Mouse (Mus musculus) megakaryocyte, adult 5-6 weeks (primary cell): Measurements from ENCODE around the gene Ccdc185. TPM values are rescaled to one million over a fixed set of nuclear protein-coding genes. Genes with fewer than 3 reads are reported as not detected.

Experiments used
- ATAC-seq: 2 replicates; pipeline ENCODE4 v1.8.0; 2016; ENCODE audit warnings: mild to moderate bottlenecking, inconsistent platforms; ENCODE audit not compliant: poor library complexity, severe bottlenecking
- total RNA-seq, 2 experiments: library from RNA; stranded (forward) in 1 of 2; stranded (reverse) in 1 of 2; fragments of 153-499, 151-499 nt in 1 of 2; fragments of 221-1000, 200-1000 nt in 1 of 2; gene quantifications; 2 replicates each; pipeline versions ENCODE4 v1.2.3 to v1.2.4; 2015 to 2017

Gene Ccdc185
- total RNA-seq (2015) (not detected in 2 replicates), total RNA-seq (2017) (not detected in 2 replicates)

- ATAC-seq: no peak
Observed at GRCm38 (mm10) chr1:182749080-182749479, at the start of gene Ccdc185. Ccdc185 (minus strand) TSS chr1:182749180.

DNA sequence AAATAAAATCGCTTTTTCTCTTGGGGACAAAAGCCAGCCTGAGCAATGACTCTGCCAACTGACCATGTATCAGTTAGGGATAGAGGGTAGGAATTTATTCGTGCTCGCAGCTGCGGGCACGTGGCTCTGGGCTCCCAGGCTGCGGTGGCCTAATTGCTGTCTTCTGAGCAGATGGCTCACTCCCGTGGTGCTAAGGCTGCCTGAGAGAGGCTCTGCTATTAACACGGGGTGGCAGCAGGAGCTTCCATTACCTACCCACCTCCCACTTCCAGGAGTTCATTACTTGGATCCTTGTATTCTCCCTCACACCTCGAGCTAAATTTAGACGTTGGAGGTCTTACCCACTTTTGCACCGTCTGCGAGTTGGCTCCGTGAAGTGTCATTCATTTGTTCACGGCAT is 48.1 kb upstream of the Ccdc185 start:
- ATAC-seq: no peak

DNA sequence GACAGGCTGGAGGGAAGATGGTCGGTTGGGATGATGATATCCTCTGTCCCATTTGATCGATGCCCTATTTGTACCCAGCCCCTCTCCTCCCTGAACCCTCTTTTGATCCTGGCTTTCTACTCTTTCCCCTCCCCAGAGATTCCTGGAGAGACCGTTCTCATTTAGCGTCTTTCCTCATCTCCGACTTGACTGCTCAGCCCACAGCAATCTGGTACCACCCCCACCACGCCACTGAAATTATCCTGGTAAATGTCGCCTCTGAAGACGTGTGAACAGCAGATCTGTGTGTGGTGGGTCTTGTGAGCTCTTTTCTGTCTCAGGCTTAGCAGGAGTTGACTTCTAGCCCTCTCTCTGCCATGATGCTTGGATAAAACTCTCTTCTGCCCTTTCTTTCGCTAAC is 45.6 kb upstream of the Ccdc185 start:
- ATAC-seq: no peak

DNA sequence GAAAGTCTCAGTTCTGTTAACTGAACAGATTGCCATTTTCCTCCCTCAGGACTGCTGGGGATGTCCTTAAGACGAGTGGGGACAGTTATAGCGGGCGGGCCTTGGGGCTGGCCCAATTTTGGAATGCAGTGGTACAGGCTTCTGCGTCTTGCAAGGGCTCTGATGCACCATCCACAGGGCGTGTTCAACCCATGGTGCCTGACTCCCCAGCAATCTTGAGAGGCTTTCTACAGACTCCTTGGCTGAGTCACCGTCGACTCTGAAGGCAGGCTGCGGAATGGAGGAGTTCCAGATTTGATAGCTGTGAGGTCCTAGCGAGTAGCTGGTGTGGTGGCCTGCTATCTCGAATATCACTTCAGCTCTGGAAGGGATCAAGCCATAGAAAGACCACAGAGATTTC is 45.2 kb upstream of the Ccdc185 start:
- ATAC-seq: no peak

DNA sequence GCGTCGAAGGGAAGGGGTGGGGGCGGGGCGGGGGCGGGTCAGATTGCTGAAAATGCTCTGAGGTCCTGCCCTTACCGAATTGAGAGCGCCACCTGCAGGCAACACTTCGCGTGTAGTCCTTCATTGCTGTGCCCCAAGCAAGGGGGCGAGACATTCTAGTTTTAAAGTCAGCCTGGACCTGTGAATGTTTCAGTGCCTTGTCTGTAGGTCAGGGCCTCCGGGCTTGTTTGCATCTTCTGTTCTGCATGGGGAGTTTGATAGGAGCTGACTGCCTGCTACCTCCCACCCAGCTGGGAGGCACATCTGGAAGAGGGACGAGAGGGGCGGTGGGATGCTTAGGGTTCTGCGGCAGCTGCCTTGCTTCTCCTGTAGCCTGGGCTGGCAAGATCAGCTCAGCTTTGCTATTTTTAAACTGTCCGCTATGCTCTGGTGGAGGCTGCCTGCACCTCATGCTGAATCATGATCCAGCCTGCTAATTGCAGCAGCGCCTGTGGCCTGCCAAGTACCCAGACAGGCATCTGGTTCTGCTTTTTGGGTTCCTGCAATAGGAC is 43.6 kb upstream of the Ccdc185 start:
- ATAC-seq: peak; percentile 96

DNA sequence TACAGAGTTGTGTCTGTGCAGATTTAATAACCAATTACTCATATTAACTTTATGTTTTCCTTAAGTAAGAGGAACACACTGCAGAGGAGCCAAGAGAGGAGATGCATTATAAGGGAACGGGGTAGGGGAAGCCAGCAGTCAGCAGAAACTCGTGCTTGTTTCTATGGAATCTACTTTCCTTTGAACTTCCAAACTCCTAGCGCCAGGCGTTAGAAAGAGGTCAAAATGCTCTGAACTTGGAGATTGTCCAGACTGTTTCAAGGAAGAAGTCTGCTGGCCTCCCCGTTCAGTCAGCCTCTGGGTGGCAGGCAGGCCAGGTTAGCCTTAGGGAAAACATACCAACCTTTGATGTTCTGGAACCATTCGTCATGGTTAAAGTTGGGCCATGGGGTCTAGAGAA is 39.9 kb upstream of the Ccdc185 start:
- no peak for ATAC-seq

GRCm38 (mm10) chr1:182787030-182787429 is 38.0 kb upstream of the Ccdc185 start:
- ATAC-seq: no peak

DNA sequence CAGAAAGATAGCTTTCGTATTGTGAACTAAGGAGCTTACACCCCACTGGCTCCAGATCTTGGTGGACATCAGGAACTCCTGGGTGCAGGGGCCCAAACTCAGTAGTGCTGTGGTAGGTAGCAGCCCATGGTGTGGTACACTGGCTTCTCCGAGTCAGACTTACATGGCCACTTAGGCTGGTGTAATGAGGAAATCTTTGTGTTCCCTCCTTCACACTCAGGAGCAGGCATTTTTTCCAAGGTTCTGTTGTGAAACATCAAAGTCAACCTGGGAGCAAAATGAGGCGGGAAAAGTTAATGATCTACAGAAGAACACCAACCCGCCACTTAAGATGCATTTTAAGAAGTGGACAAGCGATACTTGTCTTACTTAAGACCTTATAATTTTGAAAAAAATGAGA is 36.5 kb upstream of the Ccdc185 start:
- no peak for ATAC-seq

DNA sequence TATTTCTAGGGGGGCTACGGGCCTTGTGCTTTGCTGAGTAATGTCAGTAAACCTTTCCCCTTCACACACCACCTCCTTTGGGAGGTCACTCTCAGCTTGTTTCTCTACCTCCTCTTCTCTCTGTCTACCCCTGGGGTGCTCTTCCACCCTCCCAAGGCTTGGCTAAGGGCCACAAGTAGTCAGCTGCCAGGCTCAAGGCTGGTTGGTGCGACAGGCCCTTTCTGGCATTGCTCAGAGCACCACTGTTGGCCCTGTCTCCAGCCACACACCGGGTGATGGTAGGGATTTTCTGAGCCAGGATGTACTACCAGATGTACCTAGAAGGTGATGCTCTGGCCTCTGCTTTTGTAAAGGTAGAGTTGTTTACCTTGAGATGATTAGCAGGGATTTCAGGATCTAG is 35.8 kb upstream of the Ccdc185 start:
- ATAC-seq: no peak

DNA sequence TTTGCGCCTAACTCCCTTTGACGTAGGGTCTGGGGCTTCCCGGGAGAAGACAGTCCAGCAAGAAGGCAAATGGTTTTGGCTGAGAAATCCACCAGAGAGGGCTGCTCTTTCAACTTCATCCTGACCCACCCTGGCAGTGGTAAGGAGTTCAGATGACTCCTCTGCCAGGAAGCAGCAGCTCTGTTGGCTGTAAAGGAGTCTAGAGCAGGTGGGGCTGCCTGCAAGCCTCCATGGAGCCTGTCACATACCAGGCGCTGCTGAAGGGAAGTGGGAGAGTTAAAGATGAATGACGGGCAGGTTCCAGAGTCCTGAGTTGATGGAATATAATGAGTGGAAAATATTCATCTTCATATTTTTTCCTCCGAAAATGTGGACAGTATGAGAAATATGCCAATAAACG is 34.8 kb upstream of the Ccdc185 start:
- no peak for ATAC-seq

DNA sequence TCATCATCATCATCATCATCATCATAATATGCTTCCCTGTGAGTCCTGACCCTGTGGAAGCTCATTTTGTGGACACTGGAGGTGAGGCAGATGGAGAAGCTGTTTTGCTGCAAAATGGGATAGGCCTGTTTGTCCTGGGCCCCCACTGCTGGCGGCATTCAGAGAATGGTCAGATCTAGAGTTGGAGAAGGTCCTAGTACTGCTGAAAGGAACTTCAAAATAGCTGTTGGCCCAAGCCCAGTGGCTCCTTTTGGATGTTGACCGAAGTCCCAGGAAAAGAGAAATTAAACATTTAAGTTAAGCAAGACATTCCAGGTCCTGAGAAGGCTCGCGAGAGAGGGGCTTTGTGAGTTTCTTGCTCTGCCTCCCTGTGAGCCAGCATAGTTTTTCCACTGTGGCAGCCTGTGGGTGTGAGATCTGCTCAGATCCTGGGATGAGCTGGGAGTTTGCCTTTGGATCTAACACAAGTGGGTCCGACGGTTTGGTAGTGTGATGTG is 30.1 kb upstream of the Ccdc185 start:
- no peak for ATAC-seq

DNA sequence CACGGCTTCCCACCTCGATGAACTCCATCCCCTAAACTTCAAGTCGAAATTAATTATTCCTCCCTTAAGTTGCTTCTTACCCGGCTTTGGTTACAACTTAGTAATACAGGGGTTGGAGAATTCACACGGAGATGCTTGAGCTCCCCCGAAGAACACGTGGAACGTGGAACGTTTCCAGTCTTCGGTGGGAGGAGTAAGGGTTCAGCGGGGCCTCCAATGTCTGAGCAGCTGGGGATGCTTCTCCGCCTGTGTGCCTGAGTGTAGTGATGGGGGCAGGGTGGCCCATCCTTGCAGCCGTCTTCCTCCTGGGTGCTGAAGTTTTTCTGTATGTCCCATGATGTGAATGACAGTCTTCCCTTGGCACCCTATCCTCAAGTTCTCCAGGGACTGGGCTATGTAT is 29.2 kb upstream of the Ccdc185 start:
- no peak for ATAC-seq

- no peak for ATAC-seq
Observed at GRCm38 (mm10) chr1:182776749-182777410, 27.9 kb upstream of the Ccdc185 start.

DNA sequence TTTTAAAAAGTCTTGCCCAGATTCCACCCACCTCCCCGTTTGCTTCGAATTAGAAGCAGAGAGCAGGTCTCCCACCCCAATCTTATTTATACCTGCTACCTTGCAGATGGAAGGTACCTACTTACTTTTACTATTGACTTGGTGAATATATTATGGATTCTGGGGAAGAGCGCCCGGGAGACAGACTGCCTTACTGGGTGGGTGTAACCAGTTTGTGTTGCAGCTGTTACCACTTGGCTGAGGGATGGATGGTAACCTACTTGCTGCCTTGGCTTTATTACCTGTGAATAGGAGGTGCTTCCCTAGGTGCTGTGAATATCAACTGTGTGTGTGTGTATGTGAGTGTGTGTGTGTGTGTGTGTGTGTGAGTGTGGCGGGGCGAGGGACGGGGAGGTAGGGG is 26.6 kb upstream of the Ccdc185 start:
- ATAC-seq: no peak

GRCm38 (mm10) chr1:182764541-182765281 is 15.7 kb upstream of the Ccdc185 start:
- no peak for ATAC-seq

DNA sequence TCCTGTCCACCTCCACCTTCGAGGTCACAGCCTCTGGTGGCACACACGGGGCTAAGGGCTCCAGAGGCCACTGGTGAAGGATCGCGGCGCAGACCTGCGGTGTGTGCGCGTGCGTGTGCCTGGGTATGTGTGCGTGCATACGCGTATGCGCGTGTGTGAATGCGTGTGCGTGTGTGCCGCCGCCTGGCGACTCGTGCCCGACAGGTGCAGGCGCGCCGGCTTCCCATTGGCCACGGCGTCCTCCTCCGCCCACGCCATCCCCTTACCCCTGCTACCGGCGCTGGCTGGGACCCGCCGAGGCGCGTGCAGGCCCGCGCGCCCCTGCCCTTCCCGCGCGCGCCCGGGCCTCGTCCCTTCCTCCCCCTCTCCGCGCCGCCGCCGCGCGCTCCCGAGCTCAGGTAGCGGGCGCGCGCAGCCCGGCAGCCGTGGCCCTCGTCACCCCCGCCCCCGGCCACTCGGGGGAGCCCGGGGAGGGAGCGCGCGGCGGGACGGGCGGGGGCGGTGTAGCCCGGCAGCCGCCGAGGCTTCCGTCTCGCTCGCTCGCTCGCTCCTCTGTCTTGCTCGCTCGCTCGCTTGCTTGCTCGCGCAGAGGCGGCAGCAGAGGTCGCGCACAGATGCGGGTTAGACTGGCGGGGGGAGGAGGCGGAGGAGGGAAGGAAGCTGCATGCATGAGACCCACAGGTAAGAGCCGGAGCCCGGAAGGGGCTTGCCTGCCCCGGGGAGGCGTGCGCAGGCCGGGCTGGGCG is 14.9 kb upstream of the Ccdc185 start, which contains the start of gene Susd4:
Gene Susd4 (plus strand): TSS at position 145 of the 746 bp plus-strand sequence.
- ATAC-seq: peak; percentile 31

- no peak for ATAC-seq
Observed at GRCm38 (mm10) chr1:182763191-182763715, 14.3 kb upstream of the Ccdc185 start.

DNA sequence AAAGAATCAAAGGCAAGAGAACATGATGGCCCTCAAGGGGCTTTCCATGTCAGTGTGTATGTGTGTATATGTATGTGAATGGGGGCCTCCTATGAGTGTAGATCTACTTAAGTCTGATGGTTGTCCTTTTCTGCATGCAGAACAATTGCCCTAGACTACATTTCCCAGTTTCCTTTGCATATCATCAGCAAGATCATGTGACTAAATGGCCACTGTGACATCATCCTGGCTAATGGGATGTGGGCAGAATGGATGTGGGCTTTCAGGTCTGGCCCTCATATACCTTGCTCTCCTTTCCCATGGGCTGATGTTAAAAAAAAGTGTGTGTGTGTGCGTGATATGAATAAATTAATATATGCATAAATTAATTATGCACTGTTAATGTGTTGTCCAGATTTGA is 9.8 kb upstream of the Ccdc185 start:
- no peak for ATAC-seq

DNA sequence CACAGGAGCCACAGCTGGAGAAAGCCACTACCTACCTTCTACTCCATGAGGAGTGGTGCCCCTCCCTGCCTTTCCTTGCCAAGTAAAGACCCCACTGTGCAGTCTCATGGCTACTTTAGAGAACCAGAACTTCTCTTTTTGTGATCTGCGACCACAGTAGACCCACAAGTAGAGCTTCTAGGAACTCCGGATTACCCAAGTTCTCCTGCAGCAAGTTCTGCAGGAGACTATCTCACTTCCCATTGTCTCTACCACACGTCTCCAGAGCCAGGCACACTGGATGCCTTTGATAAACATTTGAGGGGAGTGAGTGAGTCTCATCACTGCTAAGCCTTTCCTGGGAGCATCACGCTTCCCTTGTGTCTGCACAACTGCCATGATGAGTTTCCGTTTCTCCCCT is 5.9 kb upstream of the Ccdc185 start:
- peak; percentile 68 for ATAC-seq

DNA sequence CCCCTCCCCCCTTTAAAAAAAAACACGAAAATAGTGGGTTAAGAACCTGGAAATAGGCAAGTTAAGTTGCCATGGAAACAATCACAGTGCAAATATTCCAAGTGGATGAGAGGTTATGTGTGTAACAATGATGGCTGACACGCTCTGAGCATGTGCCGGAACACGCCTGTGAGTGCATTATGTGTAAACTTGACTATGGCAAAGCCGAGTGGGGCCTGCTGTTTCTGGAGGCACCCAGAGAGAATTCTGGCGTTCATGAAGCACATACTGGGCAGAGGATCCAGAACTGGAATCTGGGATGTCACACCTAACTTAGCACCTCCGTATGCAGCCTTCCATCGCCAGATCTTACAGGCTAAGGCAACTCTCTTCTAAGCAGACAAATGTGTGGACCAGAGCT is 4.7 kb upstream of the Ccdc185 start:
- ATAC-seq: no peak

- no peak for ATAC-seq
Observed at GRCm38 (mm10) chr1:182751301-182751700, 2.3 kb upstream of the Ccdc185 start.
